Mouse (Mus musculus) layer of hippocampus, adult 9-11 months (tissue): Measurements from ENCODE around the gene Ankrd44.
A peak's percentile ranks its signal among the peaks of the same experiment; 100 is the strongest.

Source experiments
- DNase-seq: peaks from one replicate; pipeline ENCODE4 v3.0.0; 2022

Ankrd44 gene

DNA sequence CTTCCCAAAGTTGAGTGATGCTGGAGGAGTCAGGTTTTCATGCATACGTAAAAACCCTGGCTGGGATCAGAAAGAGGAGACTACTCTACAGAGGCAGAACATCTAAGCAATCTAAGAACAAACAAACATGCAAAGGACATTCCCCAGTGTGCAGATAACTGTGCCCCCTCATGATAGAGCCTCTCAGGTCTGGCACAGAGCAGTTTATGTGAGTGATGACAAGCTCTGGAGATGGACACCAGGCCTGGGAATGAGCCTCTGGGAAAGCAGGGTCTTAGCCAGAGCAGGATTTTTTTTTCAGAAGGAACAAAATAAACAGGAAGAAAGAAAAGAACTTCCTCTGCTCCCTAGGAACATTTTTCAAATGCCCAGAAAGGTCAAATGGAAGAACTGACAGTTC, 176.2 kb downstream of the Ankrd44 start:
- no peak for DNase-seq

GRCm38 (mm10) chr1:54749516-54749915, 176.7 kb downstream of the Ankrd44 start:
- no peak for DNase-seq

- no peak for DNase-seq
These were observed 178.3 kb downstream of the Ankrd44 start for GRCm38 (mm10) chr1:54747785-54748420.

DNA sequence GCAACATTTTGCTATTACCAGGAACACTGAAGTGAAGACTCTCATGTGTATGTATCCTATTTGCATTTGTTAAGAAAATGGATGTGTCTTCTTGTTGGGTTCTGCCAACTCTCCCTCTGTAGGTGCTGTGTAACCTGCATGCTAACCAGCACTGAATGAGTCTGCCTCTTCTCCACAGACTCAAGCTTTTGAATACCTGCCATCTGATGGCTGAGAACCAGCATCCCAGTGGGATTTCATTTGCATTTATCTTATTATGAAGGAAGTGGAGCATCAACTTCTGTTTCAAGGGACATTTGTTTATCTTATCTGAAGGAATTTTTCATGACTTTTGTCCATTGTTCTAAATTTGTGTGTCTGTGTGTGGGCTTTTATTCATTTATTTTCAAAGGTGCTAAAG, 180.5 kb downstream of the Ankrd44 start:
- no peak for DNase-seq

- no peak for DNase-seq
These were observed 182.0 kb downstream of the Ankrd44 start for GRCm38 (mm10) chr1:54744171-54744570.

DNA sequence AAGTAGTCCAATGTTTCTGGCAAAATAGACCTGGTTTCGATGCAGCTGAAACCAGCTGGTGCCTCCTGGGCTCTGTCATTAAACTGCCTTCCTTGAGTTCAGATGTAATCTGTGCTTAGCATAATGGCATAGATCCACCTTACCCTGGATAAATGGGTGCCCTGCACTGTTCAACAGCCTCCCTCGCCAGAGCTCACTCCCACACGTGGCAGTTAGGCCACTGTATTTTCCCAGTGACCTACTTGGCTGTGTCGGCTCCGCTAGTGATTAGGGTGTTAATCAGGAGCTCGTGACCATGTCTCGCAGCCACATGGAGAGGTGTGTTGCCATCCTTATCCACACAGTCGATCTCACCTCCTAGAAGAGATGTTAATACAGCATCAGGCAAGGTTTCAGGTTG, 183.1 kb downstream of the Ankrd44 start:
- DNase-seq, result no peak

- DNase-seq, result no peak
These were observed 185.3 kb downstream of the Ankrd44 start for GRCm38 (mm10) chr1:54740936-54741335.

DNA sequence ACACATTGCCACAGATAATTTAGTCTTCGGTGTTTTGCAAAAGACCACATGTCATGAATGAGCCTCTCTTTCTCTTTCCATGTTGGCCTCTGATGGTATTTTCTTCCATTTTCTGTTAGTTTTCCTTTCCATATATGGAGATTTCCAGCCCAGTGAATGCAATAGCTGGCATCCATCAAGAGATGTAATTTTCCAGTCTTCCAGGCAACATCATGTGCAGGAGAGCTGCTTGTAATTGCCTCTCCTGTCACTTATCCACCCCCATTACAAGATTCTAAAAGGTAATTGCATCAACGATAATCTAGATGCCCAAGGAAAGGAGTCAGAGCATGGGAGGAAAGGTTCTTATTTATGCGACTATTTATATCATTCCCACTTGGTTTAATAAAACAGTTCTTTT, 188.7 kb downstream of the Ankrd44 start:
- DNase-seq, result no peak

- DNase-seq, result peak; percentile 16
These were observed 191.1 kb downstream of the Ankrd44 start for GRCm38 (mm10) chr1:54734917-54735664.

DNA sequence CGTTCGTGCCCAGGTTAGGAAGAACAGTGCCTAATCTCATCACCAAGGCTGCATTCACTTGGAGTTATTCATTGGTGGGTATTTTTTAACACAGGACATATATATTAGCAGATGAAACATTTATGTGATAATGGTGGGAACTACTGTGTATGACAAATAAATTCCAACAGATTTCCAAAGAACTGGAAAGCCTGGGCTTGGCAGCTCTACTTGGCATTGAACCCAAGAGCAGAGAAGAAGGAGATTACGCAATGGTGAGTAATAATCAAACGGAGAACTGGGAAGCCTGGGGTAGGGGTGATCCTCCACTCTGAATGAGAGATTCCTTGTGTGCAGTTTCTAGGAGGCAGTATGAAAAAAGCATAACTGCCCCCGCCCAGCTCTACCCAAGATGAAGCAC, 196.9 kb downstream of the Ankrd44 start:
- DNase-seq, result no peak

- no peak for DNase-seq
These were observed 199.6 kb downstream of the Ankrd44 start for GRCm38 (mm10) chr1:54726555-54726954.

DNA sequence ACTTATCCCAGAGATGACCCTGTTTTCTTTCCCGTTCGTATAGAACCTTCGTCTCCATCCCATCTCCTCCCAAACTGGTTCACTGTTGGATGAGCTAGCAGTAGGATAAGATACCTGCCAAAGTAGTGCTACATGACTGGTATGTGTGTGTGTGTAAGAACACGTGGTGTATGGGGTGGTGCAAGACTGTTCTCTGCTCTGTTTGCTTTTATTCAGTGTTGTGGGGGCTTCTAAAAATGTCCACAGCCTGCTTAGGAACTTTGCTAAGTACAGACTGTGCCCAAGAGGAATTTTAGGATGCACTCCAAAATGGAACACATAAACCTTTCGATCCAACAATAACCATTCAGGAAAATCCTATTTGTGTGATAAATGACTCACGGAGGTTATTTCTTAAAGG, 209.3 kb downstream of the Ankrd44 start:
- no peak for DNase-seq

DNA sequence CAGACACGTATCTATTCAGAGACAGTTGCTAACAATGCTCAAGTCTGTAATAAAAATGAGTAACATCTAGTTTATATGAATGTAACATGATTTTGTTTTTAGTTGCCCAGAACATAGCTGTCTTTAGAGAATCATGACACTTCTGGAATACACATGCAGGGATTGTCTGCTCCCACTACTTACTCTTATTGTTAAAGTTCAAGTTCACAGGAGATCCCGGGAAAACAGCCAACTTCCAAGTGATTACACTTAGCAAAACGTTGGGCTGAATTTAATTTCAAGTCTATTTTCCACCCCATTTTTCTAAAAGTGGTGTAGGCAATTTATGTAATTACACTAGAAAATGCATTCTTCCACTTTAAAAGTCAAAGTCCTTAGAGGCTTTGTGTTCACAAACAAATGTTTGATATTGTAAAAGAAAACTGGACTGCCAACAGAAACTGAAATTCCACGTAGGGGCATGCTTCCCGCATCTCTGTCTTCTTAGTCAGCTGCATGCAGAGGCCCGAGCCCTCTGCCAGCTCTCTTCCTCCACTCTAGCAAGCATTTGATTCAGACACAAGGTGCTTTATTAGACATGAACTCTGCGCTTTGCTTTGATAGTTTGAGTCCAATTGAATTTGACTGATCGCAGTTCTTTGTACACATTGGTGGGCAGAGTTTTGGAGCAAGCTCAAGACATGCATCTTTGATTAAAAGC, 211.0 kb downstream of the Ankrd44 start:
- no peak for DNase-seq

DNA sequence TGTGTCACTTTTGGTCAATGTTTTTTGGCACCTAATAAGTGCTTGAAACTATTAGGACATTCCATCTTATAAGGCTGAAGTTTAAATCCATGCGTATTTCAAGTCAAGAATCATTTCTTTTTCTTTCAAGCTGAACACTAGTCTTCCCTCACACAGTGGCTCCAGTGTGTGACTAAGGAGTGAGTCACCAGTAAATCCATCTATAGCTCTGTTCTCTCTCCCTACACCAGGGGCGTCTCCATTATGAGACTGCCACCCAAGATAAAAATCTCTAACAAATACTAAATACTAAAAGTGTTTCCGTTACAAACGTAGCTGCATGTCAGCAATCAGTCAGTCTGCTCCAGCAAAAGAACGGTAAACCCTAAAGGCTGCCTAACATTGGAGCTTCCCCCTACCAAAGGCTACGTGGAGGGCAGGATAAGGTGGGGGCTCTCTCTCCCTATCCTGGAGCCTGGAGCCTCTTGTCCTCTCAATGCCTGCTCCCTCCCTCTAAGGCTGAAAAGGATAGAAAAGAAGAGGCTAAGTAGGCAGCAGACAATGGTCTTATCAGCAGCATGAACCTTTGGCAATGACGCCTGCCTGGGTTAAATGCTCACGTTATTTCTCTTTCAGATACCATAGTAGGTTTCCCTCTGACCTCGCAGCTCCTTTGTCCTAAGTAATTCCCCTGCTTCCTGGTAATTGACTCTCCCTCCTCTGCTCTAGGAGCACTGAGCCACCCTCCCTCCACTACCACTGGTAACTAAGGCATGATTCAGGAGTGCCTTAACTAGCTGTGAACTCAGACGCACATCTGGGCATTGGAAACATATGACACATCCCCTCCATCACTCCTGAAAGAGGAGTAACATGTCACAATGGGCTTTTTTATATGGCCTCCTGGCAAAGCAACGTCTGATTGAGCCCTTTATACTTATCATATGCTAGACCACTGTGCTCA, 212.7 kb downstream of the Ankrd44 start:
- no peak for DNase-seq

DNA sequence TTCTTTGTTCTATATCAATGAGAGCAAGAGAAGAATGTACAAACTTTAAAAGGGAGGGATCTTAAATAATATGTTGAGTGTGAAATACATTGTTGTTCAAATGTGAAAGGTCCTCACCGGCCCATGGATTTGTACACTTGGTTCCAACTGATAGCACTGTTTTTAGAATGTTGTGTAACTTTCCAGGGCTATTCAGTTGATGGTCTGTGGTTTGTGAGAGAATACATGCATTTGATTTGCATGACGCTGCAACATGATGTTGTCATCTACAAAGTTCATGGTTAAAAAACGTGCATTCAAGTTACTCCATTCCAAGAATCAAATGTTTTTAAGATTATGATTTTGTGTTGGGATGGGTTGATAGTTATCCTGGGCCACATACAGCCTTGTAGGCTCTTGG, 214.6 kb downstream of the Ankrd44 start:
- no peak for DNase-seq

- DNase-seq, result no peak
These were observed 215.6 kb downstream of the Ankrd44 start for GRCm38 (mm10) chr1:54710550-54710949.

GRCm38 (mm10) chr1:54707888-54708565, 218.2 kb downstream of the Ankrd44 start:
- peak; percentile 38 for DNase-seq

GRCm38 (mm10) chr1:54707036-54707887, 218.9 kb downstream of the Ankrd44 start:
- DNase-seq, result no peak

DNA sequence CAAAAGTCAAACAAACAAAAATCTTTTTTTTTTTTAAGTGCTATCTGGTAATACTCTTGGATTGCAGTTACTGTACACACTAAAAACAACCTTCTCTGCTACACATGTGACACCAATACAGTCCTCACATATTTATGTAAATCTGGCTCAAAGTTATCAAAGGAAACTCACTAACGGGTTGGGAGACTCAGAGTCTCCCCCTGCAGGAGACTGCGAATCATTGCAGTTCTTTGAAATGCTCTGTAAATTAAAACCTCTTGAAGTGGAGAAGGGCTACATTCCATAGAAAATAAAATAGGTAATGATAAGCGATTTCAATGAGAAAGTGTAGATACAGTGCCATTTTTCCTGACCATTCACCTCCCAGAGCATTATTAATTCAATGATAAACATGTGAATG, 219.6 kb downstream of the Ankrd44 start:
- no peak for DNase-seq

DNA sequence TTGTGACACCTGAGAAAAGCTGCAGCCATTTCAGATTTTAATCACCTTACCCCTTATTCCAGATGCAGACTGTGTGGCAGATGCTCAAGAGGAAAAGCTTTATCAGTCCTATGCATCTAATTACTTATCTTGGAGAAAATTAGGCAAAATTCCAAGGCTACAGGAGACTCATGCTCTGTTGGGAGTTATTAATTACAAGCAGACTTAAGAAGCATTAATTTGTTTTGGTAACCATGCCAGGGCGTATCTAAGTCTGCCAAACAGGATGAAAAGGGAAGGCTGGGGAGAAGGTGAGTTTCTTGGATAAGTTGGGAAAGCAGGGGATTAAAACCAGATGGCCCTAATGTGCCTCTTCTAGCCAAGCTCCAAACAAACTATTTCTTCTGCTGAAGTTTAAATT, 222.7 kb downstream of the Ankrd44 start:
- DNase-seq, result no peak

DNA sequence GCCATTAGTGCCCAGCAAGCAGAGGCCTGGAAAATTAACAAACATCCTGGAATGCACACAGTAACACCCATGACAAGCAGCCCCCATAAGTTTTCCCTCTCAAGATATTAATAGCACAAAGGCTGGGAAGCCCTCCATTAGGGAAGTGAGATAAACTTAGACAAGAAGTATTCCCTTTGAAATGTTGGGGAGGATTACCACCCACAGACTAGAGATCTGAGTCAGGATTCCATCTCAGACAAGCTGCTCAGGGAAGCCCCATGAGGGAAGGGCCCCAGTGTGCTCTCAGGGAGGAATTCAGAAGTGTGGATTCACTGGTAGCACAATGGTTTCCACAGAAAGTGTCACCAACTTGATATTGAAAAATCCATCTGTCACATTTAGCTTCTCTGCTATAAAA, 223.3 kb downstream of the Ankrd44 start:
- DNase-seq, result no peak
